Mouse (Mus musculus): Measurements from ENCODE around the gene Socs4.
"Not testable (repeated sequence)": the region's sequence is repeated elsewhere in the genome, so short reads cannot be mapped to it uniquely, and the experiment has no call there.

Socs4 gene

DNA sequence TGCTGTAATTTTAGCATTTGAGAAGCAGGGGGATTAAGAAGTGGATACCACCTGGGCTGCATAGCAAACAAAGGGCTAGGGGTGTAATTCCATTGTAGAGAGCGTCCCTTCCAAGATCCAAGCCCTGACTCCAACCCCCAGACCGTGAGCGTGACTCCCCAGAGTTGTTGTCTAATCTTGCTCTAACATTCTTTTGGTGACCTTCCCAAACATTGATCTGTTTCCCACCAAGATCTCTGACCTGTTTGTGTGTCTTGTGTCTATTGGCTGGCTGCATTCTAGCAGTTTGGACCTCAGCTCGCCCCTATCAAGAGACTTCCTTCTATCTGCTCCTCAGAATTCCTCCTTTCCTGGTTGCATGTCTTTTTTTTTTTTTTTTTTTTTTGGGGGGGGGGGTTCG is 10.3 kb downstream of the Socs4 start:
- DNase-seq (ENCODE audit: low spot score in 2 of 2): no peak

DNA sequence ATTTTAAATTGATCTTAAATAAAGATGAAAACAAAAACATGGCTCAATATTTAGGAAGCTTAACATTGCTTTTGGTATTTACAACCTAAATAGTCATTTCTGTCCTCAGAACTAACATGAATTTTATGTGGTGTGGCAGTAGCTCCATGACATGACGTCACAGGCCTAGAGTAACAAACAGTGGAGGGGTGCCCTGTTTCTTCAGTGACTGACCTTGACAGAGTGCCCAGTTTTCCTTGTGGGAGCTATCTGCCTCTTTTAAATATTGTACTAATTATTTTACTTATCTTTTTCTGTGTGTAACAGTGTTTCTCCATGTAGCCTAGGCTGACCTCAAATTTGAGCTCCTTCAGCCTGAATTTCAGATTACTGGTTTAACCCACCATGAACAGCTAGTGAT is 15.0 kb downstream of the Socs4 start:
- no peak for DNase-seq (ENCODE audit: low spot score in 2 of 2)

GRCm38 (mm10) chr14:47294136-47294535 is 17.4 kb downstream of the Socs4 start:
- no peak for DNase-seq (ENCODE audit: low spot score in 2 of 2)

DNA sequence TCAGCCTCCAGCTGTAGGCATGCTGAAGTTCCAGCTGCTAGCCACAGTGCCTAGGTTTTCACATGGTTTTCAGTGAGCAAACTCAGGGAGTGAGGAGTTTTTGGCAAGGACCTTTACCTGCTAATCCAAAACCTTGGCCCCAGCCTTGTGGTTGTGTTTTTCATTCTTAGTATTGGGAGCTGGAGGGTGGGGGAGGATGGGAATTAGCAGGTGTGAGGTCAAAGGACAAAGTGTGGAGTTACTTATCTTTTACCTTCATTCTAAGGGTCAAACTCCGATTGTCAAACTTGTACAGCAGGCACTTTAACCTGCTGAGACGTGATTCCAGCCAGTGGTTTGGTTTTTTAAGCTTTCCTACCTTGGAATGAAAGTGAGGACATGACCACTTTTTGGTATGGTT is 19.5 kb downstream of the Socs4 start:
- DNase-seq (ENCODE audit: low spot score in 2 of 2): no peak

DNA sequence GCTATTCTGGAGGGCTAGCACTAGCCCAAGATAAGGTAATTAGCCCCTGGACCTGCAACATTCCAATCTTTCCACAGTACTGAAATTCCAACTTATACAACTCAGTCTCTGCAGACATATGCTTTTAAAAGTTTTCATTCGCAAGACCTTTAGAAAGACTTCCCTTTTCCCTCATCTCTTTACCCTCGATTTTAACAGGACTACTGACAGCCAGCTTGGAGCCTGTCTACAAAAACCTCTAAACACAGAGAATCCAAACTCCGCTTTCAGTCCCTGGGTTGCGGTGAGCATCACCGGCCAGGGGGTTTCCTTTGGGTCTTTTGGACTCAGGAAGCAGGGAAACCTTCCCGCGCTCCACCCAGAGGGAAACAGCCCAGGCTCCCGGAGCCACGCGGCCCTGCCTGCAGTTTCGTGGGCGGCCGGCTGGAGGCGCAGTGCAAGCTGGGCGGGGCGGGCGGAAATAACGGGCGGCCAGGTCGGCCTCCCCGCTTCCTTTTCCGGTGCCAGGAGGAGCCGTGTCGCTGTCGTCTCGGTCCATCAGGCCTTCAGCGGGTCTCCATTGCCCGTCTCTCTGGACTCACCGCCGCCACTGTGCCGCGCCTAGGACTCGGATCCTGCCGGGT is 21.2 kb downstream of the Socs4 start, which contains the start of gene Mapk1ip1l:
TSS of gene Mapk1ip1l (plus strand) at position 482 of the 623 bp plus-strand sequence.
- DNase-seq (ENCODE audit: low spot score in 2 of 2): peak; percentile 88 to 94

DNA sequence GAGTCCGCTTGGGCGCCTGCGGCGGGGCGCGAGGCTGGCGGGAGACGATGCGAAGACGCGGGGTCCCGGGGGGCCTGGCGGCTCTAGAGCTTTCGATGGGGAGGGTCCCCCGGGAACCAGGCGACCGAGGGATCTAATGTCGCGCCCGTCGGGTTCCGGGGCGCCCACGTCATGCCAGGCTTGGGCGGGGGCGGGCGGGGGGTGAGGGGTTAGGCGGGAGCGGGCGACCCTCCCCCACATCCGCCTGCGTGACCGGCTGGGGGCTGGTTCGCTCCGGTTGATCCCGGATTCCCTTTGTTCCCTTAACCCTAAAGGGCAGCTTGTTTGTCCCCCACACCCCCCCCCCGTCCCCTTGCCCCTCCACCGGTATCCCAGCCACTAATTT is 21.7 kb downstream of the Socs4 start:
- no peak for DNase-seq (ENCODE audit: low spot score in 2 of 2)

- DNase-seq (ENCODE audit: low spot score in 2 of 2): no peak
Measured at GRCm38 (mm10) chr14:47298819-47299261, 22.1 kb downstream of the Socs4 start.

- no peak for DNase-seq (ENCODE audit: low spot score in 2 of 2)
Measured at GRCm38 (mm10) chr14:47302885-47303680, 26.4 kb downstream of the Socs4 start.

- DNase-seq (ENCODE audit: low spot score in 2 of 2): no peak
Measured at GRCm38 (mm10) chr14:47304814-47305405, 28.2 kb downstream of the Socs4 start.

- DNase-seq (ENCODE audit: low spot score in 2 of 2): no peak
Measured at GRCm38 (mm10) chr14:47305933-47306332, 29.2 kb downstream of the Socs4 start.

DNA sequence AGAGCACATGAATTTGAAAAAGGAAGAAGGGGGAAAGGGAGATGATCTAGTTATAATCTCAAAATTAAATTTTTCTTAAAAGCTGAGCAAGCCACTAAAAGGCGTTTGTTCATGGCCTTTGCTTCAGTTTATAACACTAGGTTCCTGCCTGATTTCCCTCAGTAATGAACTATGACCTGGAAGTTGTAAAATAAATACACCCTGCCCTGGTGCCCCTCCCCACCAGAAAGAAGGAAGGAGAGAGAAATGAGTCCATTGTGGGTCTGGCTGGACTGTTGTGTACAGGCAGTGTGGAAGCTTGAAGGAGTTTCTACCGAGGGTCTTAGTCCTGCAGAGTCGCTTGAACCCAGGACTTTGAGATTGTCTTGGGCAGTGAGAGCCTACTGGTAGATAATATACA is 30.9 kb downstream of the Socs4 start:
- no peak for DNase-seq (ENCODE audit: low spot score in 2 of 2)

DNA sequence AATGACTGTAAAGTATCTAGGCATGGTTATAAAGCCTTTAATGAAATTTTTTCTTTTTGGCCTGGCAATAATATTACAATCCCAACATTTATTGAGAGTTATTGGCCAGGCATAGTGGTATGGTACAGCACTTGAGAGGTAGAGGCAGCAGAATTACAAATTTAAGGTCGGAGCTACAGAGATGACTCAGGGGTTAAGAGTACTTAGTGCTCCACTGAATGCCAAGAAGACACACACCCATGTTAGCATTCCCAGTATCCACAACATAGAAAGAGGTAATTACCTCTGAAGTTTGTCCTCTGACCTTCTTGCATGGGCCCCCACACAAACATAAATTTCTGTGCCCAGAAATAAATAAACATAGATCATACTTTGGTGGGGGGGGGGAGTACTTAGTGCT is 32.3 kb downstream of the Socs4 start:
- DNase-seq (ENCODE audit: low spot score in 2 of 2): no peak

- DNase-seq (ENCODE audit: low spot score in 2 of 2): no peak
Measured at GRCm38 (mm10) chr14:47310342-47311181, 33.8 kb downstream of the Socs4 start.

GRCm38 (mm10) chr14:47319362-47319761 is 42.6 kb downstream of the Socs4 start:
- no peak for DNase-seq (ENCODE audit: low spot score in 2 of 2)

DNA sequence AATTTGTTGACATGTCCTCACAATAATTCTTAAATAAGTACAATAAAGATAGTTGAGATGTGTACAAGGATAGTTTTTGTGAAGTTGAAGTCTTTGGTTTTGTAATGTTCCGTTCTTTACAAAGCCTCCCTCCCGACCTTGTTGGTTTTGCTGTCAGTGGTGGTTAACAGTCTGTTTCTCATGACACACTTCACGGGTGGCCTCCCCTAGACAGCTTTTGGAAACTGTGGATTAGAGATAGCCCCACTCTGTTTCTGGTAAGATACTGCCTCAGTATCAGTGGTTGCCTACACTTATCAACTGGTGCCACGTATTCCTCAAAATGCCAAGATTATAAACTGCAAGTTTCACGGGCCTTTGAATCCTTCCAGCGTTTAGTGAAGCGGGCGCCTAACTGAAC is 44.9 kb downstream of the Socs4 start:
- DNase-seq (ENCODE audit: low spot score in 2 of 2): not testable (repeated sequence)

DNA sequence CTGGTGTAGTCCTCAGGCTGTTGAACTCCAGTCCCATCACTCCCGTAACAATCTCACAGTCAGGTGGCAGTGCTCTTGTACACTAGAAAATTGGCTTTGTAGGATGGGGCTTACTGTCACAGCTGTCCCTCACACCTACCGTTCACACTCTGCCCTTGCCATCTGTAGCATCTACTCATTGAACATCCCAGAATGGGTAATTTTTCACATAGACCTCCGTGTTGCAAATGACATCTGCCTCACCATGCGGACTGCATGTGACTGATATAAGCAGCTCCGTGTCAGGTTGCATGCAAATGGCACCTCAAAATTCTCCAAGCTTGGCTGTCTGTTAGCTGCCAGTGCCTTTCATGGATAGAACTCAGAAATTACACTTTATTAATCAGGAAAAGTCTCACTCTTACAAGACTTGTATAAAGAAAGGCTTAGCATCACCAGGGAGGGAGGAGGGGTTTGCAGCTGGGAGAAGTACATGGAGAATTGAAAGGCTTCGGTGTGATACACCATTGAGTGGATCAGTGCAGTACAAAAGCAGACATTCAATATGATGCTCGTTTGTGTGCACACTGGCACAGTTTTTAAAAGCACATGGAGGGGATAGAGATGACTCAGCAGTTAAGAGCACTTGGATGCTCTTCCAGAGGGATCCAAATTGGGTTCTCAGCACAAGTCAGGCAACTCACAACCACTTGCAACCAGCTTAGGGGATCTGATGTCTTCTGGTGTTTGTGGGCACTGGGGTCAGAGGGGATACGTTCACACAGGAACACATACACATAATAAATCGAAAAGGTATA is 49.4 kb downstream of the Socs4 start:
- DNase-seq (ENCODE audit: low spot score in 2 of 2): no peak

DNA sequence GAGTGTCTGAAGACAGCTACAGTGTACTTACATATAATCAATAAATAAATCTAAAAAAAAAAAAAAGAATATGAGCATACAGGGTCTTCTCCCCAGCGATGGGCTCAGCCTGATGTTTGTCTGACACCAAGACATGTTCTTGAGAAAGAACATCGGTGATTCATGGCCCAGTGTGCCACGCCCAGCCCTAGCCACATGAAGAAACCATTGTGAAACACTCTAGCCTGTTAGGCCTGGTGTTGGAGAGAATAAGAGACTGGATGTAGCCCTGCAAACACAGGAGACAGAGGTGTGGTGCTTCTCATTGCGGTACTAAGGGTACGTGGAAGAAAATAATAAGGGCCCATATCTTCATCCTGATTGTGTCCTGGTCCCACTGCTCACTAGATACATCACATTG is 50.6 kb downstream of the Socs4 start:
- no peak for DNase-seq (ENCODE audit: low spot score in 2 of 2)

- no peak for DNase-seq (ENCODE audit: low spot score in 2 of 2)
Measured at GRCm38 (mm10) chr14:47331920-47332319, 55.2 kb downstream of the Socs4 start.

- DNase-seq (ENCODE audit: low spot score in 2 of 2): peak in 1 of 2 experiments; percentile 74
Measured at GRCm38 (mm10) chr14:47334819-47335218, 58.1 kb downstream of the Socs4 start.

GRCm38 (mm10) chr14:47335300-47335699 is 58.6 kb downstream of the Socs4 start:
- DNase-seq (ENCODE audit: low spot score in 2 of 2): no peak
